Mouse (Mus musculus): ENCODE measurements around the gene Tshr.

Gene Tshr

DNA sequence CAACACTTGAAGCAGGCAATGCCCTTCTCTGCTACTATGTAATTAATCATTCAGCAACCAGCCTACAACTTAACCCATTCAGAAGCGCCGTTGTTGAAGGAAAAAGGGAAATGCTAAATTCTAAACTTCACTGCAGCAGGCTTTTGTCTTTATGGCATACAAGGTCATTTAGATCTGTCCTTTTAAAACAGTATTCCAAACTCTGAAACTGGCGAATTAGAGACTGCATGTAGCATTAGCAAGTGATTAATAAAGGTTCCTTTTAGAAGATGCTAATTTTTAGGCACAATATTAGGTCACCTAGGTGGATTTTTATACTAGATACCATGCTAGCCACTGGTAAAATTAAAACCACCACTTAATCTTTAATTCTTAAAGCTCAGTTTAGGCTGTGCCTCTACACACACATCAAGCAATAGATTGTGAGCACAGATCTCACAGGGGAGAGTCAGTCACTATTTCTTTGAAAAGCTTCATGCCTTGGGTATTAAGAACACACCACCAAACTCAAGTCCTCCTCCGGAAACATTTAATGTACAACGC, 203.2 kb downstream of the Tshr start:
- DNase-seq (ENCODE audit: low spot score in 2 of 2) = no peak

DNA sequence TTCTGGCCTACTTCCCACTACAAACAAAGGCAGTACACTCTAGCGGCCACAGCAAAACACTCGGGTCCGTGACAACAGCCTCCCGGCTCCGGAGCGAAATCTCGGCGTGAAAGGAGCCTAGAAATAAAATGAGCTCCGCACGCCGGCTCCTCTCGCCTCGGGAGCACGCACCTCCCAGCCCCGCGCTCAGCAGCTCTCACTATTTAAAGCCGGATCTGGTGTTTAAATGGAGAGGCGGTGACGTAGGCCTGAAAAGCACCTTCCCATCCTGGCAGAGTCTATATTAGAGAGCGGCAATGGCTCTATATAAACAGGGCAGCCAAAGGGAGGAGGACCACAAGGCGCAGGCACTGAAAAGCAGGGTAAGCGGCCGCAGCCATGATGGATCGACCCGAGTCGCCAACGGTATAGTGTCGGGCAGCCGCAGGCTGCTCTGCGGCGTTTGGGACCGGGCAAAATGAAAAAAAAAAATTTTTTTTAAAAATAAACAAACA, 203.9 kb downstream of the Tshr start:
- DNase-seq (ENCODE audit: low spot score in 2 of 2) = peak; percentile 86 to 93

GRCm38 (mm10) chr12:91588670-91589541, 204.5 kb downstream of the Tshr start:
- DNase-seq (ENCODE audit: low spot score in 2 of 2) = peak; percentile 49 to 84

GRCm38 (mm10) chr12:91589542-91589846, 205.1 kb downstream of the Tshr start:
- no peak for DNase-seq (ENCODE audit: low spot score in 2 of 2)

DNA sequence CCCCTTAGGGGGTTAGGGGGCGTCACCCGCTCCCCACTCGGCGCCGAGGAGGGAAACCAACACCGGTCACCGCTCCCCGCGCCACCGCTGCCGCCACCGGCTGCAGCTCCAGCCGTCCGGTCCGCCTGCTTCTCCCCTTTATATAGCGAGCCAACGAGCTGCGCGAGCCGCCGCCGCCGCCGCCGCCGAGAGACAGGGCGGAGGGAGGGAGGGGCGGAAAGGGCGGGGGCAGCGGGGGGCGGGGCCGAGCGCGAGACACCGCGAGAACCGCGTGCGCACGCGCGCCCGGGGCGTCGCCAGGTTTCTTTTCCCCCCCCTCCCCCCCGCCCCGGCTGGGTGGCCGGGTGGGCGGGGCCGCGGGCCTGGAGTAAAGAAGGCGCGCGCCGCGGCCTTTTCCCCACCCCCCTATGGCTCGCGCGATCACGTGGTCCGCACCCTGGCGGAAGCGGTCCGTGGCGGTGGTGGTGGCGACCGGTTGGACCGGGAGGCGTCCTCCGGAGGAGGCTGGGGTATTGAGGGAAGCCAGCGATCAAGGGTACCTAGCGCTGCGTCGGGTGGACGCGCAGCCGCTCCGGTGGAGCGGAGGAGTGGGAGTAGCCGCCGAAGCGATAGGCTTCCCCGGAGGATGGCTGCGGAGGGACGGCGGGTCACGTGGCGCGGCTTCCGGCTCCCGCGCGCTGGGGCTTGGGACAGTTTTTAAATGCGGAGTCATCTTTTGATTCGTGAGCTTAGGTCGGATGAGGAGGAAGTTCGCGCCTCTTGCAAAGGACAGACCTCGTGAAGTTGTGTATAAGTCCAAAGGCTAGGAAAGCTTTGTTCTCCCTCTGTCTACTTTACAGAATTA, 205.7 kb downstream of the Tshr start, which contains the start of gene Gtf2a1:
TSS of gene Gtf2a1 (minus strand) at position 641 of the 844 bp plus-strand sequence.
- DNase-seq (ENCODE audit: low spot score in 2 of 2) = peak; percentile 95 to 99

GRCm38 (mm10) chr12:91590716-91591115, 206.4 kb downstream of the Tshr start:
- peak in 1 of 2 experiments; percentile 21 for DNase-seq (ENCODE audit: low spot score in 2 of 2)

- DNase-seq (ENCODE audit: low spot score in 2 of 2) = no peak
These were observed 206.8 kb downstream of the Tshr start for GRCm38 (mm10) chr12:91591191-91591590.

DNA sequence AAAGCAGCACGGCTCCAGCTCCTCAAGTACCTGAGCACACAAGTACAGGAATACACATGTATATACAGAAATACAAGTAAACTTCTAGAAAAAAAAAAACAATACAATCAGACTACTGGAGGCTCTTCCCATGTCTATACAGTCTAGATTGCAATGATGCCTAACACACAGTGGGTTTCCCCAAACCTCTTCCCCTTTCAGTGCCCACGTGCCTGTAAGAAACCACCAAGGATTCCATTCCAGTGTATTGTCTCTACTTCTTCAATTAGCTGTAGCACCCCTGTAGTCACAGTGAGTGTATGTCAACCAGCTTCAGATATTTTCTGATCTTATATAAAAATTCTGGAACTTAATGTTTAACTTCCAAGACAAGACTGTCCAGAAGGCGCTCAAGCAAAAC, 207.8 kb downstream of the Tshr start:
- DNase-seq (ENCODE audit: low spot score in 2 of 2) = no peak

All from spleen, postnatal 4 days (tissue).